Mouse (Mus musculus): ENCODE measurements around the gene Hspa4l.

The Hspa4l gene

DNA sequence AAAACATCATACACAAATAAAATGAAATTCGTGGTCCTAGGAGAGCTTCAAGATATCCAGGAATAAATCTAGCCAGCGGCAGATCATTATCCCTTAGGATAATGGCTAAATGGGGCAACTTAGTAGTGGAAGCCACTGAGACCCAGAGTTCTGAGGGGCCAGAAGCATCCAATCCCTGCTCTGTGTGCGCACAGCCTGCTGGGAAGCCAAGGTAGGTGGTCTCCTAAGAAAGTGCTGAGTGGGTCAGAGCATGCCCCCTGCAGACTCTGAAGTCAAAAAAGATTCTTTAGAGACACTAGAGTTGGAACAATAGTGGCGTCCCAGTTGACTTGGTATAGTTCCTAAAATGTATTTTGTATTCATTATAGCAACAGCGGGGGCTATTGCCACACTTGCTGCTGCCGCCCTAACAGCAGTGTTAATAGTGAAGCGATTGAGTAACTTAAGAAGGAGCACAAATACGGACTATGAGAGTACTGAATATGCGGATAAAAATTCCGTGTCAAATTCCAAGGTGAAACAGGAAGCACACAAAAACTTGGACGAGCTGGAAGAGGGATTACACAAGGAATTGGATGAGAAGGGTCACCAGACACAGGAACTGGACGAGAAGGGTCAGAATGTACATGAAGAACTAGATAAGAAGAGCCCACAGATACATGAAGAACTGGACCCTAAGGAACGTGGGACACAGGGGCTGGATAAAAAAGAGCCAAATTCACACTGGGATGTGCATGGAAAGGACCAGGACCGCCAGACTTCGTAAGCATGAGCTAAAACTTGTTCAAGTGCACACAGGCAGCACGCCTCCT is at the start of gene Hspa4l:
Gene Hspa4l (plus strand): TSS at position 472 of the 812 bp plus-strand sequence.
- no peak for DNase-seq

DNA sequence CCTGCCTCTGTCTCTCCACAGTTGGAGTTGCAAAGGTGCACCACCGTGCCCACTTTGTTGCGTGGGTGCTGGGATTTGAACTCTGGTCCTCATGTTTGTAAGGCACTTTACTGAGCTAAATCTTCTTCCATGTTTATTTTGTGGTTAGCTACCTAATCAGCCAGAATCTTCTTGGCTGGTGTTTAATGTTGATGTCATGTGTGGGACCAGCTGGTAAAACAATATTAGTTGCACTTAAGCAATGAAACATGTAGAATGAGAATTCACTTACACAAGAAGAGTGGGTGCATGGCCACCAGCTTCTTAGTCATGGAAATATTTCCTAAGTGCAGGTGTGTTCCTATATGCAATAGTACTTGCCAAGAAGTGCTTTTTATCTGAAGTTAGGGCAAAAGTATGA is 49.1 kb upstream of the Hspa4l start:
- no peak for DNase-seq

DNA sequence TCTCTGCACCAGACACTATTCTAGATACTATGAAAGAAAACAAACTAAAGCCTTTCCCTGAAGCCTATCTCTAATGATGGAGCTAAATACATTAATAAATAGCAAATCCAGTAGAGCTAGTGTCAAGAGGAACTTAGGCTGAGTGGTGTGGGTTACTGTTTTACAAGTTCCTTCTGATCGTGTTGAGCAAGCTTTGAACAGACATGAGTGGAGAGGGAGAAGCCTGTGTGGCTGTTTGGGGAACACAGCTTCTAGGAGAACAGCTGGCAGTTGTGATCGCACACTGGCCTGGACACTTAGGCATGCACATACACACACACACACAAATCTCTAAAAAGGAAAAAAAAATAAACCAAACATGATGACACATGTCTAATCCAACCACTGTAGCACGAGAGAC is 45.5 kb upstream of the Hspa4l start:
- DNase-seq, result no peak

GRCm38 (mm10) chr3:40704816-40705430 is 39.4 kb upstream of the Hspa4l start:
- no peak for DNase-seq

DNA sequence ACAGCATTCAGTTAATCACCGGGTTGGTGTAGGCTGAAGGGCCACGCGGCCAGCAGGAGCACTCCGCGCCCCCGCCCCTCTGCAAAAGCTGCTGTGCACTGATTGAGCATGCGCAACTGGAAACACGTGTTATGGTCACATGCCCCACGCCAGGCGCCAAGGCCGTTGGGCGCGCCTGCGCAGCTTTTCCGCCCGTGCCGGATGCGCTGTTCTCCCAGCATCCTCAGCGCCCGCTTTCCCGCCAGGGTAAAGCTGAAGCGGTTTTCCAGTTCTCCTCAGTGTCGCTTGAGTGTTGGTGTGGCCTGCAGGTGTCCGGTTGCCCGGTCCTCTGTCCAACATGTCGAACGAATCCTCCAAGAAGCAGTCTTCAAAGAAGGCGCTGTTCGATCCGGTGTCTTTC is 35.6 kb upstream of the Hspa4l start, which contains the start of gene Slc25a31:
Gene Slc25a31 (plus strand): TSS at position 201 of the 400 bp plus-strand sequence.
- no peak for DNase-seq

GRCm38 (mm10) chr3:40716056-40716455 is 28.2 kb upstream of the Hspa4l start:
- no peak for DNase-seq

DNA sequence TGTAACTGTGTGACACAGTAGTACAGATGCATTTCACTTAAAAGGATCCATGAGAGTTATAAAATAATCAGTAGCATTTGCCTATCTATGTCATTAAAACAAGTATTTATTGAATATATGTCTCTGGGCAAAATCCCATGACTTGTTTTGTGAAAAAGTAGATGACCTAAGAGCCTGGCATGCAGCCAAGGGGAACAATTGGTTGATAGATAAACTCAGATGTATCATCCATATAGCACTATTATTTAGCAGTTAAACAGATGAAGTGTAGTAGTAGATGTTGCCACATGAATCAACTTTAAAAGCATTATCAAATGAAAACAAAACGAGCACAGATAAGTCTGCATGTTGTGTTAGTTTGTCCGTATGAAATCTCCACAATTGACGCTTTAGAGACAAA is 25.3 kb upstream of the Hspa4l start:
- no peak for DNase-seq

GRCm38 (mm10) chr3:40738381-40738912 is 5.8 kb upstream of the Hspa4l start:
- DNase-seq, result no peak

GRCm38 (mm10) chr3:40744836-40745660 is 753 bp downstream of the Hspa4l start:
- DNase-seq, result peak; percentile 94

GRCm38 (mm10) chr3:40745661-40746547 is 1.6 kb downstream of the Hspa4l start:
- DNase-seq, result peak; percentile 12

GRCm38 (mm10) chr3:40760746-40761145 is 16.5 kb downstream of the Hspa4l start:
- no peak for DNase-seq

GRCm38 (mm10) chr3:40761312-40761711 is 17.0 kb downstream of the Hspa4l start:
- no peak for DNase-seq

DNA sequence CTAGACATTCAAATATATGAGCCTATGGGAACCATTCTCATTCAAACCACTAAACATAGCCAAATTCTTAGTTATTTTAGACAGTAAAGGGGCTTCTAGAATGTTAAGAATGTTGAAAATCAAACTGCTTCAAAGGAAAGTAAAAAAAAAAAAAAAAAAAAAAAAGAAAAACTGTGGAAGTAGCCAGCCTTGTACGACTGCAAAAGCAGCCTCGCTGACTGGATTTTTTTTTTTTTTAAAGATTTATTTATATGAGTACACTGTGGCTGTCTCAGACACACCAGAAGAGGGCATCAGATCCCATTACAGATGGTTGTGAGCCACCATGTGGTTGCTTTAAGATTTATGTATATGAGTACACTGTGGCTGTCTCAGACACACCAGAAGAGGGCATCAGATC is 49.5 kb downstream of the Hspa4l start:
- no peak for DNase-seq

DNA sequence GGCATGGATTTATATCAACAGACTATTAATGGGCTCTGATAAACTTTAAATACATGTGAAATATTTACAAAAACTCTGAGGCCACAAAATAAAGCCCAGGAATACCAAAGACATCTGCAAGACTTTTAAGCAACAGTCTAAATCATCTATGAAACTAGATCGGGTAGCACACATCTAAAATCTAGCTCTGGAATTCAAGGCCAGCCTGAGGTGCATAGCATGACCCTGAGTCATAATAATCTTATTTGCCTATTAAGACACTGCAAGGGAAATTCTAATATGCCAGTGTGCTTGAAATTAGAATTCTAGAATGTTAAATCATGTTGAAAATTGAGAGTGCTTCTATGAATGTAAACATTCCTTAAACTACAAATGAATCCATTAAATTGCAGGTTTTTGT is 53.8 kb downstream of the Hspa4l start:
- no peak for DNase-seq

- peak; percentile 30 for DNase-seq
These were observed 54.2 kb downstream of the Hspa4l start for GRCm38 (mm10) chr3:40798500-40798899.

DNA sequence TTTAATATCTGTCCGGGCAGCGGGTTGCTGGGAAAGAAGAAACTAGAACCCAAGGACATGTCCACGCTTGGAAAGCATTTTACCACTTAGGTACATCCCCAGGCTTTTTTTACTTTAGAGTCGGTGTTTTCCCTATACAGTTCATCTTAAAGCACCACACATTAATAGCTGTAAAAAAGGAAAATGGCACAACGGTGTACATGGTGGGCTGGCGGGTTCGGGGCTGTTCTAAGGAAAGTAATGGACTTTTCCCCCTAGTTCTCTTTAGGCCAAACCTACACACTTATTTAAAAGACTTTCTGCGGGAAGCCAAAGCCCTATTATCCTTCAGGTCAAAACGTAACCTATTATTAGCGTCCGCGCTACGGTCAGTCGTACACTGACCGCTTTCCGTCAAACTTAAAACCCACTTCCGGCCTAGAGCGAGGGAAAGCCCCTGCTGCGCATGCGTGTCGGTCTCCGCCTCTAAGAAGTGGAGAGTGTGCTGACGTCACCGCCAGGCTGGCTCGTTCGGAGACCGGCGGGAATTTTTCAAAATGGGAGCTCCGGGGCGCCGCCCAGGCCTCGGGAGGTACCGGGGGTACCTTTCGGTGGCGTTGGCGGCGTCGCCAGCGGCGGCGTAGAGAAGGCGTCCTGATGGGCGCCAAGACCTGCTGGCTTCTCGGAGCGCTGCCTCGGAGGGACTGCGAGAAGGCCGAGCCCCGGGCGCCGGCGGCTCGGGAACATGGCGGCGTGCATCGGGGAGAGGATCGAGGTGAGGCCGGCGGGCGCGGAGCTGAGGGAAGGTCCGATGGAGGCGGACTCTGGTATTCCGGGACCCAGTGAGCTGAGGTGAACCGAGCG is 55.5 kb downstream of the Hspa4l start, which contains the start of gene Plk4:
Gene Plk4 (plus strand): TSS at position 490 of the 843 bp plus-strand sequence.
- DNase-seq, result peak; percentile 96

- DNase-seq, result peak; percentile 51
These were observed 56.1 kb downstream of the Hspa4l start for GRCm38 (mm10) chr3:40800373-40800823.

GRCm38 (mm10) chr3:40806871-40807270 is 62.6 kb downstream of the Hspa4l start:
- no peak for DNase-seq

DNA sequence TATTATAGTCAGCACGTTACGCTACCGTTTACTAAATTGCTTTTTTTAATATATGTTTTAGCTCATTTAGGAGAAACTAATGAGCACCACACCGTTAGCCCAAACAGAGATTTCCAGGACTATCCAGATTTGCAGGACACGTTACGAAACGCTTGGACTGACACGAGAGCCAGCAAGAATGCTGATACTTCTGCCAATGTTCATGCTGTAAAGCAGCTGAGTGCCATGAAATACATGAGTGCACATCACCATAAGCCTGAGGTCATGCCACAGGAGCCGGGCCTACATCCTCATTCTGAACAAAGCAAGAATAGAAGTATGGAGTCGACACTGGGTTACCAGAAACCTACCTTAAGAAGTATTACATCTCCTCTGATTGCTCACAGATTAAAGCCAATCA is 64.4 kb downstream of the Hspa4l start:
- DNase-seq, result no peak

GRCm38 (mm10) chr3:40809894-40810293 is 65.6 kb downstream of the Hspa4l start:
- DNase-seq, result no peak

DNA sequence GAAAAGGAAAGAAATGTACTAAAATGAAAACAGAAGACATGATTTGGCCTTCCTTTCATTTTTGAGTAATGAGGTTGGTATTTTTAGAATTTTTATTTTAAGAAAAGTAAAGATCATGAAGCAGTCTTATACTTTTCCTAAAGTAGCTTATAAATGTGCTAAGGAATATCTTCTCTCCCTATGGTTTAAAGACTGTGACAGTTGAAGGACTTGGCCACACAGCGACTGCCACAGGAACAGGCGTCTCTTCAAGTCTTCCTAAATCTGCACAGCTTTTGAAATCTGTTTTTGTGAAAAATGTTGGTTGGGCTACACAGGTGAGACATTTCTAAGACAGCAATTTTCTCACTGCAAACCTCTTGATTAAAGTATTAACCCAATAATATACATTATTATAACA is 69.0 kb downstream of the Hspa4l start:
- no peak for DNase-seq

Measured in right cerebral cortex, adult 18-20 months (tissue).